10 mouse cellular contexts compared by ENCODE assay signal in the genomic region with DNA sequence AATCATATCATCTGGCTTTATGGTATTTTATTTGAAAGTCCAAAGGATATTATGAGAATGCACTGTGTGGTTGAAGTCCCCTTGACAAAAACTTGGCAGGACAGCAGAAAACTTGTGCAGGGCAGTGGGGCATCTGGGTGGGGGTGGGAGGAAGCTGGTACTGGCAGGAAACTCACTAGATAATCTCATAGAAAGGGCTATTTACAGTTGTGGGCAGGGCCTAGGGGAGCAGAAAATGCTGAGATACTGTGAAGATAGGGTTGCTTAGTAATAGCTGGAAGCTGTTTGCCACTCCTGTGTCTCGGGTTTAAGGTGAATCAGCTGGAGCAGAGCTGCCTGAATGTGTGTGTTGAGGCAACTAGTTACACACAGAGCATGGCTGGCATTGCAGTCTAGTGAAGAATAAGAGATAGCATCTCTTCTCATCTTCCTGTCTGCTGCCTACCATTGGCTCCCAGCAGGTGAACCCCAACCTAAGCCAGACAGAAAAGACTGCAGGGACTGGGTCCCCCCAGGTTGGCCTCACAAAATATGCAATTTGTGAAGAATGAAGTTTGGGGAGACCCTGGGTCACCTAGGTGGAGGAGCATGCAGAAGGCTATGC. TPM values are rescaled to one million over a fixed set of nuclear protein-coding genes. Genes with fewer than 3 reads are reported as not detected.
DNase-seq lines count a peak whose midpoint lies in the region; ATAC-seq lines count a peak whose summit lies in the region.
"Had no signal": no experiment of that assay in that cellular context is flagged by ENCODE, and none has a peak within 500 bp of the region (broad histone marks: within the 10 kb centered on the region; RNA-seq: fewer than 3 reads in every experiment).

No protein-coding gene starts in this region.

- H3K27me3 ChIP-seq in heart, embryonic 12.5 days (replicated peaks): no peaks in the 10 kb centered on the region
- H3K27me3 ChIP-seq in liver, embryonic 15.5 days: no peaks in the 10 kb centered on the region

- no peak for DNase-seq in heart, postnatal 14 days
- DNase-seq in 3T3-L1 (ENCODE audit: low read depth, low spot score): peak; percentile 28
- no peak for DNase-seq in cerebellum, adult 18-20 months
- no peak for DNase-seq in right cerebral cortex, postnatal 36 days (ENCODE audit: low spot score in 2 of 2)
- no peak for DNase-seq in left cerebral cortex, postnatal 10 days (ENCODE audit: extremely low spot score in 1 of 2, low spot score in 2 of 2)
- DNase-seq: kidney, adult 18-20 months; lung, postnatal 14 days had no signal

- no peak overlapping the region for H3K4me3 ChIP-seq in heart, embryonic 12.5 days
- no peak overlapping the region for H3K4me3 ChIP-seq in liver, embryonic 15.5 days (replicated peaks)

- WGBS in heart, embryonic 12.5 days: 0% methylated on average over 1 of the region's 1 CpGs
- 14% methylated on average over 1 of the region's 1 CpGs for WGBS in liver, embryonic 15.5 days (ENCODE audit: insufficient replicate concordance)

- peak; percentile 46; the same call in 1 of the 2 replicates for ATAC-seq in heart, embryonic 12.5 days (ENCODE audit: insufficient number of reproducible peaks, low FRiP score)
- ATAC-seq in erythroid progenitor cell, adult 5-6 weeks (replicated peaks; ENCODE audit: low FRiP score, poor library complexity, severe bottlenecking): peak; percentile 37; the same call in 1 of the 2 replicates
- peak; percentile 63 for ATAC-seq in liver, embryonic 15.5 days (ENCODE audit: insufficient read depth)

- peaks cover 77% of the 10 kb centered on the region for H3K36me3 ChIP-seq in heart, embryonic 12.5 days
- H3K36me3 ChIP-seq in liver, embryonic 15.5 days (replicated peaks): peaks cover 73% of the 10 kb centered on the region

- H3K4me1 ChIP-seq in heart, embryonic 12.5 days (replicated peaks): peaks cover 16% of the 10 kb centered on the region
- peaks cover 17% of the 10 kb centered on the region for H3K4me1 ChIP-seq in liver, embryonic 15.5 days (replicated peaks)

- H3K27ac ChIP-seq in heart, embryonic 12.5 days (ENCODE audit: poor library complexity, severe bottlenecking): peak overlapping the region; percentile 77
- H3K27ac ChIP-seq in liver, embryonic 15.5 days (replicated peaks): peak overlapping the region; percentile 45; the same call in 1 of the 2 replicates

- no peak overlapping the region for H3K9ac ChIP-seq in heart, embryonic 12.5 days
- H3K9ac ChIP-seq in liver, embryonic 15.5 days: no peak overlapping the region

- H3K9me3 ChIP-seq in heart, embryonic 12.5 days (replicated peaks): no peaks in the 10 kb centered on the region
- no peaks in the 10 kb centered on the region for H3K9me3 ChIP-seq in liver, embryonic 15.5 days (replicated peaks)

- intact Hi-C loops in heart, postnatal 14 days (cut with DNase I): no loop called here
- intact Hi-C loops in left cerebral cortex, postnatal 10 days (cut with DNase I): no loop called here

- 0 out of 2 replicates have a peak overlapping the region, but pooled peaks have one; percentile 12 for H3K4me2 ChIP-seq in heart, embryonic 12.5 days
- no peak overlapping the region for H3K4me2 ChIP-seq in liver, embryonic 15.5 days

RNA-seq across cellular contexts. Expression of a gene that starts 44.3 kb away (rescaled TPM):
- 74.8 and 77.4 TPM in 2 replicates for polyA plus RNA-seq in heart, embryonic 12.5 days (2016; fragmentation: Nextera tagmentation; extraction: Ambion mirVana)
- 10 to 100 TPM; 69.8 to 74.9 TPM for total RNA-seq in heart, postnatal 14 days (2021)
- total RNA-seq in erythroid progenitor cell, adult 5-6 weeks (2015; ENCODE audit: low replicate concordance): 371 and 463 TPM in 2 replicates
- 280 and 388 TPM in 2 replicates for total RNA-seq in erythroid progenitor cell, adult 5-6 weeks (2017; ENCODE audit: low replicate concordance)
- 234 and 240 TPM in 2 replicates for polyA plus RNA-seq in liver, embryonic 15.5 days (2015; fragmentation: Nextera tagmentation; extraction: Ambion mirVana)
- 10 to 100 TPM; 57.4 to 65.7 TPM for total RNA-seq in left cerebral cortex, postnatal 10 days (2021)

RNA-seq across cellular contexts. Expression of a gene that starts 44.4 kb away (rescaled TPM):
- 0.10 and 0.12 TPM in 2 replicates for polyA plus RNA-seq in heart, embryonic 12.5 days (2016; fragmentation: Nextera tagmentation; extraction: Ambion mirVana)
- total RNA-seq in heart, postnatal 14 days (2021): under 1 TPM; 0.10 to 0.12 TPM
- total RNA-seq in erythroid progenitor cell, adult 5-6 weeks (2015; ENCODE audit: low replicate concordance): 2.2 TPM in 1 of 2 replicates, not detected in the other
- 0.30 TPM in 1 of 2 replicates, not detected in the other for total RNA-seq in erythroid progenitor cell, adult 5-6 weeks (2017; ENCODE audit: low replicate concordance)
- polyA plus RNA-seq in liver, embryonic 15.5 days (2015; fragmentation: Nextera tagmentation; extraction: Ambion mirVana): 0.15 and 0.16 TPM in 2 replicates
- total RNA-seq in left cerebral cortex, postnatal 10 days (2021): under 1 TPM; 0.55 to 0.60 TPM

RNA-seq across cellular contexts. Expression of a gene that starts 47.6 kb away (rescaled TPM):
- 151 and 154 TPM in 2 replicates for polyA plus RNA-seq in heart, embryonic 12.5 days (2016; fragmentation: Nextera tagmentation; extraction: Ambion mirVana)
- total RNA-seq in heart, postnatal 14 days (2021): 10 to 100 TPM; 92.1 to 95.0 TPM
- 2.9 TPM in 1 of 2 replicates, not detected in the other for total RNA-seq in erythroid progenitor cell, adult 5-6 weeks (2015; ENCODE audit: low replicate concordance)
- total RNA-seq in erythroid progenitor cell, adult 5-6 weeks (2017; ENCODE audit: low replicate concordance): 0.68 and 1.9 TPM in 2 replicates
- polyA plus RNA-seq in liver, embryonic 15.5 days (2015; fragmentation: Nextera tagmentation; extraction: Ambion mirVana): 23.7 and 24.3 TPM in 2 replicates
- total RNA-seq in left cerebral cortex, postnatal 10 days (2021): 10 to 100 TPM; 29.5 to 30.6 TPM

Comparison
In these comparisons a context has a peak if more than half of its experiments do, and no peak if none do; other contexts are left out.
1. RNA of a gene that starts 47.6 kb away (total RNA-seq): 92.1 to 95.0 TPM in heart, postnatal 14 days and 29.5 to 30.6 TPM in left cerebral cortex, postnatal 10 days; 0.68 to 2.9 TPM in erythroid progenitor cell, adult 5-6 weeks; every median in the first group is over 4 times any median in the second.
2. Peak in every context shown above with its lines, with median percentiles within 50 percentile points of each other: ATAC-seq.